ENCODE assay signal across 9 mouse cellular contexts in the genomic region with DNA sequence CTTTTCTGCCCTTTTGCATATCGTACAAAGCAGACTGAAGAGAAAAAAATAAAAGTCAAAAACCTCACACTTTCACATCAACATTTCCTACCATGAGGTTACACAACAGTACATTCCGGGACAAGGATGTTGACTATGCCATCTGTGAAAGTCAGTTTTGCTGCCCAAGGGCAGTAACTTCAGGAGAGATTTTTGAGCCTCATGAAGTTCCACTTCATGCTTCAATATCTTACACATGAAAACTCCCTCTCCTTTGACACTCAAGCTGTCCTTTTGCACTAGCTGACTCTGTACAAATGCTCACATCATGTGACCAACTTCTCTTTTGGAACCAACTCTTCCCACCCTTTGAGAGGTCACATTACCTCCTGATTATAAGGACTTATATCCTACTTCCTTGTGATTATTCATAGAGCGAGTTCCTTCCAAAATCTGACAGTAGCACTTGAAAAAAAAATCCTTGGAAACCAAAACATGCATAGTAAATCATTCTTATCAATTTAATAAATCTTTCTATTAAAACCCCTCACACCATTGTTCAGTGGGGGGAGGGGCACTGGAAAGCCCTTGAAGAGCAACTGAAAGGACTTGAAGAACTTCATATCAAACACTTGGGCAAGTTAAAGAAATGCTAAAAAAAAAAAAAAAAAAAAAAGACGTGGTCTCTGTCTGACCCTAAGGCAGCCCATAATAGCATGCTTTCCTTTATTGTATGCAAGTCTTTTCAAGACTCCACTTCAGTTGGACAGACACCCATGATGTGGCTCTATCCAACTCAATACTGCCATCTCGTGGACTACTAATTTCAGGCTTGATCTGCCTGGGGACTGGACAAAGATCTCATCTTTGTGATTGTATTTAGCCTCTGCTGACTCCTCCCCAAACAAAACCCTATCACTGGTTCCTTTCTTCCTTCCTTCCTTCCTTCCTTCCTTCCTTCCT.
DNase-seq lines count a peak whose midpoint lies in the region; ATAC-seq and TF ChIP-seq lines count a peak whose summit lies in the region.
"Had no signal": no experiment of that assay in that cellular context is flagged by ENCODE, and none has a peak within 500 bp of the region (broad histone marks: within the 10 kb centered on the region; RNA-seq: fewer than 3 reads in every experiment).

No protein-coding gene starts in this region.

- H3K9me3 ChIP-seq in forebrain, embryonic 12.5 days, result no peaks in the 10 kb centered on the region
- H3K9me3 ChIP-seq in lung, embryonic 15.5 days, result no peaks in the 10 kb centered on the region
- no peaks in the 10 kb centered on the region for H3K9me3 ChIP-seq in neural tube, embryonic 15.5 days (replicated peaks)
- H3K9me3 ChIP-seq: megakaryocyte, embryonic 14.5 days had no signal

- peak; percentile 82 for ATAC-seq in forebrain, embryonic 12.5 days (ENCODE audit: low FRiP score)
- peak; percentile 89 for ATAC-seq in lung, embryonic 15.5 days (ENCODE audit: borderline replicate concordance, extremely low read depth, low FRiP score, low TSS enrichment)
- ATAC-seq in neural tube, embryonic 15.5 days (ENCODE audit: low FRiP score), result peak; percentile 74; the same call in 1 of the 2 replicates
- ATAC-seq in erythroblast, adult 5-6 weeks (replicated peaks; ENCODE audit: low FRiP score, poor library complexity, severe bottlenecking), result no peak

- no peak overlapping the region for H3K9ac ChIP-seq in forebrain, embryonic 12.5 days
- no peak overlapping the region for H3K9ac ChIP-seq in lung, embryonic 15.5 days
- no peak overlapping the region for H3K9ac ChIP-seq in neural tube, embryonic 15.5 days (replicated peaks)

- peak; percentile 73; the same call in 1 of the 2 replicates for TF ChIP-seq CTCF in brain, embryonic 14.5 days (IDR thresholded peaks at IDR 0.05; ENCODE audit: borderline replicate concordance, extremely low read depth, insufficient read depth, insufficient read length)

- no peak overlapping the region for H3K4me2 ChIP-seq in forebrain, embryonic 12.5 days
- no peak overlapping the region for H3K4me2 ChIP-seq in lung, embryonic 15.5 days
- H3K4me2 ChIP-seq in neural tube, embryonic 15.5 days, result no peak overlapping the region

- H3K4me3 ChIP-seq in forebrain, embryonic 12.5 days (replicated peaks), result no peak overlapping the region
- H3K4me3 ChIP-seq in lung, embryonic 15.5 days, result no peak overlapping the region
- no peak overlapping the region for H3K4me3 ChIP-seq in neural tube, embryonic 15.5 days (replicated peaks)
- H3K4me3 ChIP-seq: megakaryocyte, embryonic 14.5 days had no signal

- WGBS in forebrain, embryonic 12.5 days, result 45% methylated on average over 5 of the region's 5 CpGs
- WGBS in lung, embryonic 15.5 days, result 36% methylated on average over 5 of the region's 5 CpGs
- WGBS in neural tube, embryonic 15.5 days, result 50% methylated on average over 5 of the region's 5 CpGs

- DNase-seq in Muller cell, postnatal 12 days (ENCODE audit: inconsistent ontology term), result peak; percentile 59
- peak; percentile 92 for DNase-seq in brain, embryonic 14.5 days (ENCODE audit: low read depth)
- DNase-seq in heart, postnatal 14 days, result peak; percentile 54 to 78
- peak; percentile 72 to 86 for DNase-seq in kidney, postnatal 36 days

- intact Hi-C loops in heart, postnatal 14 days (cut with DNase I), result loop anchor here (5.0 to 10.0 kb wide), 4 partner anchors 907 to 1304 kb away; no protein-coding TSS in a partner anchor

- no peaks in the 10 kb centered on the region for H3K36me3 ChIP-seq in forebrain, embryonic 12.5 days (replicated peaks)
- peaks cover 21% of the 10 kb centered on the region; the same call in 1 of the 2 replicates for H3K36me3 ChIP-seq in lung, embryonic 15.5 days
- peaks cover 27% of the 10 kb centered on the region for H3K36me3 ChIP-seq in neural tube, embryonic 15.5 days

- H3K27me3 ChIP-seq in forebrain, embryonic 12.5 days, result peaks cover 23% of the 10 kb centered on the region; the same call in 1 of the 2 replicates
- no peaks in the 10 kb centered on the region for H3K27me3 ChIP-seq in lung, embryonic 15.5 days
- no peaks in the 10 kb centered on the region for H3K27me3 ChIP-seq in neural tube, embryonic 15.5 days (replicated peaks)

- no peak for TF ChIP-seq POLR2A in brain, embryonic 14.5 days (IDR thresholded peaks at IDR 0.05; ENCODE audit: borderline replicate concordance, extremely low read depth, insufficient read depth, insufficient read length, poor library complexity, severe bottlenecking)

- peaks cover 20% of the 10 kb centered on the region for H3K4me1 ChIP-seq in forebrain, embryonic 12.5 days
- H3K4me1 ChIP-seq in lung, embryonic 15.5 days, result peaks cover 27% of the 10 kb centered on the region
- peaks cover 24% of the 10 kb centered on the region for H3K4me1 ChIP-seq in neural tube, embryonic 15.5 days
- H3K4me1 ChIP-seq: megakaryocyte, embryonic 14.5 days had no signal

- no peak overlapping the region for H3K27ac ChIP-seq in forebrain, embryonic 12.5 days
- peak overlapping the region; percentile 56 for H3K27ac ChIP-seq in lung, embryonic 15.5 days
- H3K27ac ChIP-seq in neural tube, embryonic 15.5 days (replicated peaks), result peak overlapping the region; percentile 28; the same call in 1 of the 2 replicates
